Mouse (Mus musculus) forebrain, embryonic 11.5 days (tissue): ENCODE measurements at regions not wholly inside any gene's neighbourhood (a gene's known extent, or its start where the extent isn't known, plus 50 kb on each side); places are given as distances from the start of the nearest gene placed in this dataset.

ENCODE experiments used
- ATAC-seq: fragments of 200-750 bp; cut with Nextera tagmentation; replicated peaks from 2 replicates; pipeline ENCODE4 v1.8.0; 2017; ENCODE audit warnings: moderate TSS enrichment; ENCODE audit not compliant: low FRiP score
- DNase-seq: peaks from one replicate; pipeline ENCODE4 v3.0.0-alpha.2; 2017; ENCODE audit warnings: low spot score
- H3K27ac ChIP-seq: fragments of 300-500 bp; sonication (generic); 2 replicates; pipeline ENCODE4 v1.5.1; 2014; ENCODE audit warnings: low read depth, low read length
- H3K27me3 ChIP-seq: fragments of 300-500 bp; sonication (generic); 2 replicates; pipeline ENCODE4 v1.6.1; 2014; ENCODE audit warnings: mild to moderate bottlenecking, low read length, mixed read lengths; ENCODE audit not compliant: control insufficient read depth, insufficient read depth
- H3K36me3 ChIP-seq: fragments of 300-500 bp; sonication (generic); 2 replicates; pipeline ENCODE4 v1.6.1; 2014; ENCODE audit warnings: mild to moderate bottlenecking, low read length, moderate library complexity, mixed read lengths; ENCODE audit not compliant: control insufficient read depth, insufficient read depth
- H3K4me1 ChIP-seq: fragments of 300-500 bp; sonication (generic); replicated peaks from 2 replicates; pipeline ENCODE4 v1.6.1; 2014; ENCODE audit warnings: low read length, mixed read lengths; ENCODE audit not compliant: control insufficient read depth, insufficient read depth
- H3K4me2 ChIP-seq: fragments of 300-500 bp; sonication (generic); 2 replicates; pipeline ENCODE4 v1.6.1; 2014; ENCODE audit warnings: low read depth, mild to moderate bottlenecking, low read length, moderate library complexity, mixed read lengths; ENCODE audit not compliant: severe bottlenecking
- H3K4me3 ChIP-seq: fragments of 300-500 bp; sonication (generic); 2 replicates; pipeline ENCODE4 v1.5.1; 2014; ENCODE audit warnings: low read depth, low read length
- H3K9ac ChIP-seq: fragments of 300-500 bp; sonication (generic); 2 replicates; pipeline ENCODE4 v1.6.1; 2014; ENCODE audit warnings: low read length
- H3K9me3 ChIP-seq: fragments of 300-500 bp; sonication (generic); 2 replicates; pipeline ENCODE4 v1.6.1; 2016; ENCODE audit warnings: low read length, mixed read lengths; ENCODE audit not compliant: control insufficient read depth
- WGBS: fragments of 180-500 bp; shearing (Covaris S2); extraction: QIAGEN DNeasy Blood & Tissue Kit; methylation state at CpG from one replicate; pipeline ENCODE4 v1.1.7; 2014; 5-methylcytosine and 5-hydroxymethylcytosine counted together

DNA sequence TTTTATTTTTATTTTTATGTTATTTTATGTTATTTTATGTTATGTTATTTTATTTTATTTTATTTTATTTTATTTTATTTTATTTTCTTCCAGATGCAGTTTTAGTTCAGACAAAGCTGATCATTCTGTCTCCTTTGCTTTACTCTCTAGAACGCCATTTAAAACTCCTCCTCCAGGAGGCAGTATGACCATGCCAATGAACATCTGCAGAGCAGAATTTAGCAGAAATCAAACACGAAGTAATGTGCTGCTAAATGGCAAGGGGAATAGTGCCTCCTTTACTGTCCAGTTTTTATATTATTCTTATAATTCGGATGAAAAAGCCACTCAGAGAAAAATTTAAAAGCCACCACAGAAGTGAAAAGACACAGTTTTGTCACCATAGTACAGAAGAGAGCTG lies 1059.1 kb downstream of the 9330182O14Rik start:
- H3K4me2 ChIP-seq: no peak overlapping the region
- 35% methylated on average over 3 of the region's 3 CpGs for WGBS
- no peaks in the 10 kb centered on the region for H3K4me1 ChIP-seq
- H3K9ac ChIP-seq: no peak overlapping the region
- no peaks in the 10 kb centered on the region for H3K27me3 ChIP-seq
- no peaks in the 10 kb centered on the region for H3K9me3 ChIP-seq
- no peaks in the 10 kb centered on the region for H3K36me3 ChIP-seq
- ATAC-seq: 0 out of 2 replicates have a peak, but pooled peaks have one; percentile 30
- no peak overlapping the region for H3K4me3 ChIP-seq
- no peak for DNase-seq
- H3K27ac ChIP-seq: no peak overlapping the region

DNA sequence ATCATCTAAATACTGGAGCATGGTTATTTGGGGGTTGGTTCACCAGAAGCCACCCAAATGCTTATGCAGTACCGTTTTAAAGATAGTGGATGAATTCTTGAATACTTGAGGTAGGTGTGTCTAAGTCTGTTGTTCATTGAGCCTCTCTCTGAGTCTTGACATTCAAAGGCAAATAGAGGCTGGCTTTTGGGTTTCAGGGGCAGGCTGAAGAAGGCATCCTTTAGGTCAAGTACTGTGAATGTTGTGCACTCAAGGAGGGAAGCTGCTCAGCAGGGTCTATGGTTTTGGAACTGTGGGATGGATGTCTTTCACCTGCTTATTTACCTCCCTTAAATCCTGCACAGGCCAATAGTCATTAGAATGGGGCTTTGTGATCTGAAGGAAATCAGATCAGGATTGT lies 1089.6 kb downstream of the 9330182O14Rik start:
- no peak overlapping the region for H3K9ac ChIP-seq
- DNase-seq (no peak), ATAC-seq (no peak)
- no peaks in the 10 kb centered on the region for H3K27me3 ChIP-seq
- no peak overlapping the region for H3K4me3 ChIP-seq
- H3K36me3 ChIP-seq: no peaks in the 10 kb centered on the region
- no peak overlapping the region for H3K27ac ChIP-seq
- H3K4me1 ChIP-seq: no peaks in the 10 kb centered on the region
- 84% methylated on average over 1 of the region's 1 CpGs for WGBS
- no peak overlapping the region for H3K4me2 ChIP-seq
- no peaks in the 10 kb centered on the region for H3K9me3 ChIP-seq

DNA sequence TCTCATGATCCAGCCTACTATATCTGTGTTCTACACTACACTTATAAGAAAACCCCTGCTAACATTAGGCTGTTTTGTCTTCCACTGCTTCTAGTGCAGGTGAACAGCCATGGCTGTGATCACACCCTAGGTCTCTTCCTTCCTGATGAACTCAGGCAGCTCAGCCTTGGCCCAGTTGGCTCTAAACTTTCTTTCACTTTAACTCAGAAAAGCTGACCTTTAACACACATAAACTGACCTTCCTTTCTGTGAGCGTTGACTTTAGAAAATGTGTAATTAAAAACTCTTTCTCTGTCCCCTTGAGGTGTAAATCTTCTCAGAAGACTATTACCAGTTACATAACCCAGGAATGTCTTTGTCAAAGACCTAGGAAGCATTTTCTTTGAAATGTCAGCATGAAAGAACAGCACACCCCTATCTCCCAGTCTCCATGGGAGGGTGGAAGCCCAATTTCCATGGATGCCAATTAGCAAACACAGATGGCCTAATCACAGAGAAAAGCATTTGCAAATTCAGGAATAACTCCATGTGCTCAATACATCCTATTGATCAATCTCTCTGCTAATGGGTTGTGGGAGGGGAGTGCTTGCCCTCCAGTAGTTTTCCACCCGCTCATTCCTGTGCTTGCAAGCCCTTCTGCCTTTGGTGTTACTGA lies 1098.4 kb downstream of the 9330182O14Rik start:
- no peak for DNase-seq
- H3K4me1 ChIP-seq: no peaks in the 10 kb centered on the region
- ATAC-seq: no peak

More for the DNA sequence above, 1098.4 kb downstream of the 9330182O14Rik start:
- H3K9ac ChIP-seq: no peak overlapping the region
- H3K4me3 ChIP-seq: no peak overlapping the region
- no peak overlapping the region for H3K27ac ChIP-seq
- H3K36me3 ChIP-seq: no peaks in the 10 kb centered on the region
- H3K9me3 ChIP-seq: no peaks in the 10 kb centered on the region
- WGBS: 40% methylated on average over 2 of the region's 2 CpGs
- no peak overlapping the region for H3K4me2 ChIP-seq
- H3K27me3 ChIP-seq: no peaks in the 10 kb centered on the region
